Mouse (Mus musculus) lung, postnatal 0 days (tissue): ENCODE data around the gene Bcl11b.

ENCODE experiments used
- CTCF ChIP-seq: IDR thresholded peaks from 2 replicates; pipeline ENCODE4 v1.5.1; 2016; ENCODE audit warnings: antibody characterized with exemption, mild to moderate bottlenecking
- EP300 ChIP-seq: IDR thresholded peaks from 2 replicates; pipeline ENCODE4 v1.6.1; 2016; ENCODE audit warnings: antibody characterized with exemption, mild to moderate bottlenecking, control low read depth

DNA sequence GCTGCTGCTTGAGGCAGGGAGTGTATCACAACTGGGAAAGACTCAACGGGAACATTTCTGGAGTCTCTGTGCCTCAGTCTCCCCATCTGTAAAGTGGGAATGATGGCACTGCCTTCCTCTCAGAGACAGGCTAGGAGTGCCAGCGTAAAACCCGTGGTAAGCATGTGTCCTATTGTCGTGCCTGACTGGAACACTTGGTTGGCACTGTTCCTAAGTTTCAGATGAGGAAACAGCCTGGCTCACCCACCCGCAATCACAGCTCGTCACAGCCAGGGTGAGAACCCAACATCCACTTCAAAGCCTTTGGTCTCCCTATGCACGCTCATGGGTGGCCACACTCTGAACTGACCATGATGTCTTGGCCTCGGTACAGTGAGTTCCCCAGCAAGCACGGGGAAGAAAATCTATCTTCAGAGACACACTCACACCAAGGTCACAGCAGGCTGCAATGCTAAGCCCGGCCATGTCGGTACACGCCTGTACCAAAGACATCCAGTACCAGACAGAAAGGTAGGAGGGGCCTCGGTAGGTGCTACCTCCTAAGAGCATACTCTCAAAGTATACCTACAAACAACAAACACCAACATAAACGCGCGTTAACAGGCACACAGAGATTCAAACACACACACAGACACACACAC, 50.2 kb downstream of the Bcl11b start:
- TF ChIP-seq CTCF (no peak), EP300 (no peak)
